Mouse (Mus musculus): Measurements from ENCODE around the gene Ppt2. TPM values are rescaled to one million over a fixed set of nuclear protein-coding genes. Genes with fewer than 3 reads are reported as not detected.

The Ppt2 gene
- total RNA-seq, 1 experiment from 2014 or later = 17.4 TPM

Other genes with a start within 250 kb of the Ppt2 start
- gene BC051142, start 229.7 kb downstream of the Ppt2 start, total RNA-seq (2017) = 4.2 and 6.4 TPM in 2 replicates
- gene Btnl4, start 151.2 kb downstream of the Ppt2 start, total RNA-seq (2017) = not detected in 2 replicates
- not detected in 2 replicates for gene Btnl6, start 111.2 kb downstream of the Ppt2 start, total RNA-seq (2017)
- gene Notch4, start 64.2 kb downstream of the Ppt2 start, total RNA-seq (2017) = 1.5 TPM in 1 of 2 replicates, not detected in the other
- gene Gpsm3, start 38.7 kb downstream of the Ppt2 start, total RNA-seq (2017) = 11.3 and 22.4 TPM in 2 replicates
- gene Pbx2, start 37.2 kb downstream of the Ppt2 start, total RNA-seq (2017) = 22.5 and 29.4 TPM in 2 replicates
- 0.73 and 1.4 TPM in 2 replicates for gene Ager, start 30.6 kb downstream of the Ppt2 start, total RNA-seq (2017)
- 13.2 and 14.4 TPM in 2 replicates for gene Rnf5, start 24.8 kb downstream of the Ppt2 start, total RNA-seq (2017)
- gene Agpat1, start 24.2 kb downstream of the Ppt2 start, total RNA-seq (2017) = 17.8 and 39.7 TPM in 2 replicates
- gene Egfl8, start 12.5 kb downstream of the Ppt2 start, total RNA-seq (2017) = 1.6 and 2.4 TPM in 2 replicates
- gene Prrt1, start 1.0 kb upstream of the Ppt2 start, total RNA-seq (2017) = not detected in 2 replicates
- gene Fkbpl, start 16.3 kb upstream of the Ppt2 start, total RNA-seq (2017) = 20.6 and 31.6 TPM in 2 replicates
- gene Atf6b, start 18.6 kb upstream of the Ppt2 start, total RNA-seq (2017) = 19.9 and 25.1 TPM in 2 replicates
- not detected in 2 replicates for gene Tnxb, start 42.0 kb upstream of the Ppt2 start, total RNA-seq (2017)
- 0.18 TPM in 1 of 2 replicates, not detected in the other for gene C4b, start 115.4 kb upstream of the Ppt2 start, total RNA-seq (2017)
- gene Cyp21a1, start 176.1 kb upstream of the Ppt2 start, total RNA-seq (2017) = not detected in 2 replicates
- gene Stk19, start 208.4 kb upstream of the Ppt2 start, total RNA-seq (2017) = 10.0 and 32.9 TPM in 2 replicates
- 21.2 and 27.9 TPM in 2 replicates for gene Dxo, start 208.5 kb upstream of the Ppt2 start, total RNA-seq (2017)
- 28.9 and 33.8 TPM in 2 replicates for gene Skiv2l, start 221.7 kb upstream of the Ppt2 start, total RNA-seq (2017)
- 39.6 and 41.9 TPM in 2 replicates for gene Nelfe, start 221.9 kb upstream of the Ppt2 start, total RNA-seq (2017)
- gene Cfb, start 234.0 kb upstream of the Ppt2 start, total RNA-seq (2017) = not detected in 2 replicates